Mouse (Mus musculus): ENCODE results near the gene 1520401A03Rik.

1520401A03Rik gene

DNA sequence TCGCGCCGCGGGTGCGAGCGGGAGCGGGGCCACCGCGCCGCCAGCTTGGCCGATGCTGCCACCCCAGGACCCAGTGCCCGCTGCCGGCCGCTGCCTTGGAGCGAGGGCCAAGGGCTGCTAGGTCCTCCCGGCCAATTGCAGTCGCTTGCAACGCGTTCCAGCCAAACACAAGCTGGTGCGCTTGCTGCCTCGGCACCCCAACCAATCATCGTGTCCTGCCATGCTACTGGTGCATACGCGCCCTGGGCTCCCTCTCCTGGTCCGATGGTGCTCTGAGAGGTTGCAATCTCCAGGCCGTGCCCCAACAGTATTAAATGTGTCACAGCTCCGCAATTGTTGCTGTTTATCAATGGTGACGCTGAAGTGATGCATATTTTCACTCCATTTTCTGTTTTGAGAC, 22.5 kb downstream of the 1520401A03Rik start:
- peak; percentile 93 for DNase-seq (ENCODE audit: low spot score)

DNA sequence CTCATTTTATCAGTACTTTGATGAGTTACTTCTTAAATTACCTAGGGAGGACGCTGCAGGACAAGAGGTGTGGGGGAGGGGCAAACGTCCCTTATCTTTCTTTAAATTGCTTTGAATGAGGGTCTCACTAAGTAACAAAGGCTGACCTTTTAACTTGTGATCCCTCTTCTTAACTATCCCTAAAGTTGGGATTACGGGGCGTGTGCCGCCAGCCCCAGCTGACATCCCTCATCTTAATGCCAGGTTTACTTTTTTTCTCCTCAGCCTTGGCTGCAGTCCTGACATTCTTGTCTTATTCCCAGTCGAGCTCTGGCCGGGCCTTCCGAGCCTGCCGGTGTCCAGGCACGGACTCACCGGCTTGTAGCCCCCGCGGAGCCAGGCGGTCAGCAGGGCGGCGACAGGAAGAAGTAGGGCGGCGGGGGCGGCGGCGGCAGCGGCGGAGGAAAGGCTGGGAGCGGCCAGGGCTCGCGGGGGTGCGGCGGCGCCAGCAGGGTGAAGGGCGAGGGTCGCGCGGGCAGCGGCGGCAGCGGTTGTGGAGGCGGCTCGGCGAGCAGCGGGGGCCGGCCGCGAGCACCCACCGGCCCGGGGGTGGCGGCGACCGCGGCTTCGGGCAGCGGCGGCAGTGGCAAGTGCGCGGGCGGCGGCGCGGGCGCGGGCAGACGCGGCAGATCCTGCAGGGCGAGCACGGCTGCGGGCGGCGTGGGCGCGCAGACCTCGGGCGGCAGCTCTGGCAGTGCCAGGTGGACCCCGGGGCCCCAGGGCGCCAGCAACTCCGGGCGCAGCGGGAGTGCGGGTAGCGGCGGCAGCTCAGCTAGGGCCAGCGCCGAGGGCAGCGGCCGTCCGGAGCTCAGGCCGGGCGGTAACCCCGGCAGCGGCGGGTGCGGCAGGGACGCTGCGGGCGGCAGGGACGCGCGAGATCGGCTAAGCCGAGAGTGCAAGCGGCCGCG, 23.2 kb downstream of the 1520401A03Rik start:
- DNase-seq (ENCODE audit: low spot score), result no peak

DNA sequence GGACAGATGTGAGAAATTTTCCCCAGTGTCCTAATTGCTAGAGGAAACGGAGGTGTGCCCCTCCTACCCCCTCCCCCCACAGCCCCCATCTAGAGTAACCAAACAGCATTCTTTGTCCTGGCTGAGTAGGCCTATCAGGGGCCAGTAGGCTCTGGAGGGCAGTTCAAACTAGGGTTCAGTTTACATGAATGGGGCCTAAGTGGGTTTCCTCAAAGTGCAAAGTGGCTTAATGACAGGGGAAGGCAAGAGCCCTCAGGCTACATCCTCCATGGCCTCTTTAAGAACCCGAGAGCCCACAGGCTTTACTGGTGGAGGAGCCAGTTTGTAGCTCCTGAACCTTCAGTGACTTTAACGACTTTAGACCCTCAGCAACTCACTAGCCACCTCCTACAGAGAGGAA, 26.8 kb downstream of the 1520401A03Rik start:
- DNase-seq (ENCODE audit: low spot score), result no peak

GRCm38 (mm10) chr17:23694491-23694890, 28.1 kb downstream of the 1520401A03Rik start:
- DNase-seq (ENCODE audit: low spot score), result no peak

DNA sequence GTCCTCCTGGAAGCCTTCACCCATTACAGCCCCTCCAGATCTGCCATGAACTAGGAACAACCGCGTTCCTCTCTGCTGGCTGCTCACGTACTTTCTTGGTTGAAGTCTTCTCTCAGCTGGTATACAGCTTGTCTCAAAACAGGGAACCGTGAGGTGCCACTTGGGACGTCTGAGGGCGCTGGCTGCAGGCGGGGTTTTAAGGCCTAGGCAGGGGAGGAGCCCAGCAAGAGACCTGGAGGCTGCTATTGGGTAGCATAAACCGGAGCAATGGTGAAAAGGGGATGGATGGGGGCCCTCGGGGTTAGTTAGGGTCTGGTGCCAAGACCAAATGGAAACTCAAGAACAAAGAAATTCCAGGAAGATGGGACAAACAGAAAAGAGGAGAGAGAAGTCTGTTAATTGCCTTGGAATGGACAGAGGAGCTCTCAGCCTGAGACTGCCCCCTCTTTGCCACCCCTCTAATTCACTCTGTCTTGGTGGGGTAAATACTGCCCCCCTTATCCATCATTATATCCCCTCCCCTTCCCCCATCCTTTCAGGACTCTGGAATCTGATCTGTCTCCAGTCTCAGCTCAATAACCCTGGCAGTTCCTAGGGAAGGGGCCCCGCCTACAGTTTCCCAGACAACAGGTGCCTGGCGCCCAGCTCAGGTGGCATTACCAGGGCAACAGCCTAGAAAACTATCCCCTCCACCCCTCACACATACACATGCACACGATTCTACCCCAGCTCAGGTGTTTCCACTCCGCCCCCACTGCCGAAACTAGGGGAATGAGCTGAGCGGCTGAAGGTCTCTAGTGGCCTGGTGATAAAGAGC, 38.5 kb downstream of the 1520401A03Rik start, which contains the start of gene Cldn9:
Gene Cldn9 (minus strand): TSS at position 171 of the 817 bp plus-strand sequence.
- no peak for DNase-seq (ENCODE audit: low spot score)

- no peak for DNase-seq (ENCODE audit: low spot score)
Measured at GRCm38 (mm10) chr17:23683226-23683625, 39.4 kb downstream of the 1520401A03Rik start.

DNA sequence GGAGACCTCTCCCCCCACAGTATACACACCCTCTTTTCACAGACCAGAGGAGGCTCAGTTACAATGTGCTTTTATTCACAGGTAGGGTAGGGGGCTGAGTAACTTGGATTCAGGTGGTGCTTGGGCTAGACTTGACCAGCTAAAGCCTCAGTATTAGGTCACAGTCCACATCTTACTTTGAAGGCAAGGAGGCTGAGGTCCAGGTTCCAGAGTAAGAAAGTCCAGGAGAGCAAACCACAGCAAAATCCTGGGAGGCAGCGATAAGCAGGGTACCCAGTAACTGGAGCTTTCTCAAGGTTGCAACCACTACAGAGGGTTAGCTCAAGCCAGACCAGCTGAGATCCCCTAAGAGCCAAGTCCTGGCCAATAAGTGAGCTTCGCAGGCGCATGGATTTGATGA, 40.1 kb downstream of the 1520401A03Rik start:
- no peak for DNase-seq (ENCODE audit: low spot score)

DNA sequence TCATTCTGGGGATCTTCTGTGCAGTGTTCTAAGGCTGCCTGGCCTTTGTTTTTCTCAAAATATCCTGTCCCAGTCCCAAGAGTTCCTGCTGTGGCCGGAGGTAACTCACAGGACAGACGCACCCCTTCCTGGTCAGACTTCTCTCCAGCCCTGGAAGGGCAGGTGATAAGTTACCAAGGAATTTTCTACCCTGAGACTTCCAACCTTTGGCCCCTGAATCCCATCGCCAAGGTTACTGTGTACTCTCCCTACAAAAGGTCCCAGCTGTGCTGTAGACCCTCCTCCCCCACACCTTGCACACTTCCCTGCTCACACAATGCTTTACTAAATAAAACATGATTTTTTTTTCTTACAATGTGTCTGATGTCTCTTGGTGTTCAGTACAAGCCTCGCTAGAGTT, 40.5 kb downstream of the 1520401A03Rik start:
- no peak for DNase-seq (ENCODE audit: low spot score)

- DNase-seq (ENCODE audit: low spot score), result no peak
Measured at GRCm38 (mm10) chr17:23681086-23681485, 41.5 kb downstream of the 1520401A03Rik start.

- no peak for DNase-seq (ENCODE audit: low spot score)
Measured at GRCm38 (mm10) chr17:23680336-23680735, 42.2 kb downstream of the 1520401A03Rik start.

DNA sequence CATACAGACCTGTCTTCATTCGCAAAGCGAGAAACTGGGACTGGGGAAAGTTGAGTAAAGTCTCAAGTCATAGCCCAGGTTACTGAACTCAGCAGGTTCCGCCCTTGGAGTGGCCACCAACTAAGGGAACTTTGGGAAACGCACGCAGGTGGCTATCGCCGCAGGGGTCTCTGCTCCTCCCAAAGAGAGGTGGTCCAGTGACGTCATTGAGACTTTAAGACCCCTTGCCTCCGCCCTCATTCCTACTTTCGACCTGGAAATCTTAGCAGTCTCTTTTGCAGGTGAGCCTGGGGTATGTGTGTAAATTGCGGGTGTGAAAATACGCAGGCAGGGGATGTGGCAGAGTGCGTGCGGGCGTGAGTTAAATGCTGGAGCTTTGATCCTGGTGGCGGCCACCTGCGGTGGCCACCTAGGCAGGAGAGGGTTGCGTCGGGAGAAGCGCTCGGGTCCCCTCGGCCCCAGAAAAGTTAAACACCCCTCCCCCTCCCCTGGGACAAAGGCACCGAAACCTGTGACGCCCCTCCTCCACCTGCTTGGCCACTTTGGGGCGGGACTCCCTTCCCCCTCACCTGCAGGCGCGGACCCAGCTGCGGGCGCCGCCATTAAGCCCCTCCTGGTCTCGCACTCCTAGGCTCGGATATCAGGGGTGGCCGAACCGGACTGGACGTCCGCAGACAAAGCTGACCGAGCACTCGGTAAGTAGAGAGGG, 43.3 kb downstream of the 1520401A03Rik start, which contains the start of gene Cldn6:
Gene Cldn6 (plus strand): TSS at position 123 of the 709 bp plus-strand sequence.
- no peak for DNase-seq (ENCODE audit: low spot score)

DNA sequence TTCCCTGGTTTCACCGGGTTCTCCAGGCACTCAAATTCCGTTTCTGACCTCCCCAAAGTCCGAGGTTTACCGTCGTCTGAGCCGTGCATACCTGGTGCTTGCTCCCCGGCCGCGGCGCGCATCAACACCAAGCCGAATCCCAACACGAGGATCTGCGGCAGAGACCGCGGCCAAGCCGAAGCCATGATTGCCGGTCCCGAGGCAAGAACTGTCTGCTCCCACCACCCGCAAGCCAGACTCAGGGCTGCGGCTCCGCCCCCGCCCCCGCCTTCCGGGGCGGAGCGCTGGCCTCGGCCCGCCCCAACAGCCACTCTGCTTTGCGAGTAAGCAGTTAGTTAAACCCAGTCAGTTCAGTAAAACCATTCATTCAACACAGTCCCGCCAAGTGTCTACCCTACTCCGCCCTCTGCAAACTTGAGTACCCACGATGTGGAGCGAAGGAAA, 45.3 kb downstream of the 1520401A03Rik start, which contains the start of gene Tnfrsf12a:
Gene Tnfrsf12a (minus strand): TSS at position 233 of the 444 bp plus-strand sequence.
- peak; percentile 72 for DNase-seq (ENCODE audit: low spot score)

DNA sequence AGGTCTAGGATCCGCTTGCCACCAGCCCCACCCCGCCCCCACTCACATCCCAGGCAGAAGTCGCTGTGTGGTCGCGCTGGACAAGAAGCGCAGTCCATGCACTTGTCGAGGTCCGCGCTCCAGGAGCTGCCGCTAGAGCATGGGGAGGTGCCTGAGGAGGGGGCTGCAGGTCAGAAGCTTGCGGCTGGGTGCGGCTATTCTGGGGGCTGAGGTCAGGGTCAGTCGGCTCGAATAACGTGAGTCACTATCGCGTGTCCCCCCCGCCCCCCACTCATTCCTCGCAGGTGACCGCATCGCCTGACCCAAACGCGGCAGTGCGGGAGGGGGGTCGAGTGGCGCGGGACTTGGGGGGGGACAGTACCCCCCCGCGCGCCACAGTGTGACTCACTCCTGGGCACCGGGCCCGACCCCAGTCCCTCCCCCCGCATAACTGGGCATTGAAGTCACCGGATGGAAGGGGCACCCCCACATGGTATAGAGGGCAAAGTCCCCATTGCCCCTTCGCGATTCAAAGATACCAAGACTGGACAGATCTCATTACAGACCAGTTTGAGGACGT, 46.0 kb downstream of the 1520401A03Rik start:
- DNase-seq (ENCODE audit: low spot score), result no peak

GRCm38 (mm10) chr17:23675564-23676281, 46.9 kb downstream of the 1520401A03Rik start:
- peak; percentile 27 for DNase-seq (ENCODE audit: low spot score)

DNA sequence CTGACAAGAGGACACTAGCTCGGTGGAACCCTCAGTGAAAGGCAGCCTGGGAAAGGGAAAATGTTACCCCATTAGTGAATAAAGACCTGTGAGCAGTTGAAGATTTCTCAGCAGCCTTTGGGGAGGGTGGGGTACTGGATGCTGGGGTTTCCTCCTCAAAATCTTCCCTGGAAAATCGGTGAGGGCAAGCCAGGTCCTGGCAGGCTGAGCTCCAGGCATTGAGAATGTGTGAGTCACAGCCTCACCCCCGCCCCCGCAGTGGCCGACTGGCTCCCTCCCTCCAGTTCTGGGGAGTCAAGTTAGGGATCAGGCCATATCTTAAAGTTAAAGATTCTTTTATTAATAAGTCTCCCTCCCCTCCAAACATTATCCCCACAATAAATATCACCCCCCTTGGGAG, 47.5 kb downstream of the 1520401A03Rik start:
- DNase-seq (ENCODE audit: low spot score), result no peak

- DNase-seq (ENCODE audit: low spot score), result no peak
Measured at GRCm38 (mm10) chr17:23674271-23674952, 48.2 kb downstream of the 1520401A03Rik start.

DNA sequence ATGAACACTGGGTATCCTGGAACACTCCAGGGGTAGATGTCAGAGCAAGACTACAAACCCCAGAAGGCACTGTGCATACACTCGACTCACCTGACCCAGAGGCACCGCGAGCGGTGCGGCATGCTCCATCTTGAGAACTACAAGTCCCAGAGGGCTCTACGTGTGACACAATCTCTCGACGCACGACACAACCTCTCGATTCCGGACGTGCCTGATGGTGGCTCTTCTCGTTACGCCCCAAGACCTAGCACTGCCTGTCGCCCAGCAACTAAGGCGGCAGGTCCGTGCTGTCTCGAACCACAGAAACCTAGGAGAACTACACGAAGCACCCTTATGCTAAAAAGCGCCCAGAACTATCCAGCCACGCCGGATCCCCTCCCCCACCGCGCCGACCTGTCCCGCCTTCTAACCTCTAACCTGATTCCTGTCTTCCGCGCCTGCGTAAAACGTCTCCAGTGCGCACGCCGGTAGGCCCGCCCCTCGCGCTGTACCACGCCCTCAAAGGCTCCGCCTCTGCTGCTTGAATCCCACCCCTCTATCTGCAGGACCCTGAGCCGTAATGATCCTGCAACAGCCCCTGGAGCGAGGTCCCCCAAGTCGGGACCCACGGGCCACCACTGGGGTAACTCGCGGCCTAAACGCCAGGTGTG, 49.0 kb downstream of the 1520401A03Rik start, which contains the start of the genes Hcfc1r1 and Thoc6:
Gene Hcfc1r1 (plus strand): TSS at position 173 of the 650 bp plus-strand sequence.
Gene Thoc6 (minus strand): TSS at position 459 of the 650 bp plus-strand sequence.
- DNase-seq (ENCODE audit: low spot score), result peak; percentile 96

GRCm38 (mm10) chr17:23672761-23673160, 49.8 kb downstream of the 1520401A03Rik start:
- no peak for DNase-seq (ENCODE audit: low spot score)

DNA sequence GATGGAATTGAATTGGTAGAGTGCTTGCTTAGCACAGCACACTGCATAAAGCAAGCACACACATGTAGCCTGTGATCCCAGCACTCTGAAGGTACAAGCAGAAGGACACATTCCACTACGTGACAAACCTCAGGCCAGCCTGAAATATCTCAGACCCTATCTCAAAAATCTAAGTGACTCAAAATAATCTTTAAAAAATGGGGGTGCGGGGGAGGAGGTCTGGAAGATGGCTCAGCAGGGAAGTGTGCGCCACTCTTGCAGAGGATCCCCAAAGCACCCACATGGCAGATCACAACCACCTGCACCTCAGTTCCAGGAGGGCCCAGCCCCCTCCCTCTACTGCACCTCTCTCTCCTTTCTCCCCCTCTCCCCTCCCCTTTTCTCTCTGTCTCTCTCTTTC, 51.1 kb downstream of the 1520401A03Rik start:
- DNase-seq (ENCODE audit: low spot score), result no peak
